In genomic region chr6:63733740-63734139, GRCm38 (mm10) we compare ENCODE assay signal across 17 mouse cellular contexts.
DNase-seq lines count a peak whose midpoint lies in the region; ATAC-seq and TF ChIP-seq lines count a peak whose summit lies in the region.
"Had no signal": no experiment of that assay in that cellular context is flagged by ENCODE, and none has a peak within 500 bp of the region (broad histone marks: within the 10 kb centered on the region; RNA-seq: fewer than 3 reads in every experiment).

No protein-coding gene starts in this region.

- TF ChIP-seq CTCF in gastrocnemius, adult 2 months (IDR thresholded peaks at IDR 0.05) = no peak

- ATAC-seq in hindbrain, embryonic 14.5 days (ENCODE audit: low FRiP score) = no peak
- ATAC-seq in forebrain, embryonic 16.5 days = no peak
- ATAC-seq: CD4-positive, CD25-positive, alpha-beta regulatory T cell, adult 4 months; liver, postnatal 0 days had no signal

- no peak overlapping the region for H3K4me3 ChIP-seq in hindbrain, embryonic 14.5 days (replicated peaks; ENCODE audit: low read length)
- no peak overlapping the region for H3K4me3 ChIP-seq in gastrocnemius, adult 2 months
- no peak overlapping the region for H3K4me3 ChIP-seq in forebrain, embryonic 16.5 days (replicated peaks; ENCODE audit: low read length)
- H3K4me3 ChIP-seq: forebrain, embryonic 12.5 days; neural tube, embryonic 13.5 days had no signal

- no peak overlapping the region for H3K27ac ChIP-seq in hindbrain, embryonic 14.5 days
- H3K27ac ChIP-seq in gastrocnemius, adult 2 months = no peak overlapping the region
- H3K27ac ChIP-seq in forebrain, embryonic 16.5 days (ENCODE audit: low read length) = no peak overlapping the region
- H3K27ac ChIP-seq: forebrain, embryonic 12.5 days; neural tube, embryonic 13.5 days had no signal

- intact Hi-C loops in gastrocnemius, adult 2 months (cut with DNase I) = no loop called here

- no peaks in the 10 kb centered on the region for H3K27me3 ChIP-seq in hindbrain, embryonic 14.5 days (ENCODE audit: control insufficient read depth, insufficient read depth, low read length)
- no peaks in the 10 kb centered on the region for H3K27me3 ChIP-seq in forebrain, embryonic 16.5 days (replicated peaks; ENCODE audit: control insufficient read depth, insufficient read depth, low read length)
- H3K27me3 ChIP-seq: forebrain, embryonic 12.5 days; neural tube, embryonic 13.5 days had no signal

- H3K4me1 ChIP-seq in hindbrain, embryonic 14.5 days (replicated peaks; ENCODE audit: control insufficient read depth, insufficient read depth, low read length) = no peaks in the 10 kb centered on the region; the same call in 1 of the 2 replicates
- H3K4me1 ChIP-seq in forebrain, embryonic 16.5 days (replicated peaks; ENCODE audit: control insufficient read depth, insufficient read depth, low read length) = no peaks in the 10 kb centered on the region
- H3K4me1 ChIP-seq: forebrain, embryonic 12.5 days had no signal

- 19% methylated on average over 2 of the region's 2 CpGs for WGBS in hindbrain, embryonic 14.5 days
- 9% methylated on average over 2 of the region's 2 CpGs for WGBS in forebrain, embryonic 16.5 days

- H3K36me3 ChIP-seq in hindbrain, embryonic 14.5 days (replicated peaks; ENCODE audit: control insufficient read depth, insufficient read depth) = no peaks in the 10 kb centered on the region
- H3K36me3 ChIP-seq in forebrain, embryonic 16.5 days (ENCODE audit: control insufficient read depth, insufficient read depth) = no peaks in the 10 kb centered on the region
- H3K36me3 ChIP-seq: forebrain, embryonic 12.5 days; G1E; neural tube, embryonic 13.5 days had no signal

- DNase-seq in embryo, embryonic 10 days (ENCODE audit: low spot score) = peak; percentile 5
- no peak for DNase-seq in embryo, embryonic 9.5 days (ENCODE audit: extremely low spot score)
- peak; percentile 99 for DNase-seq in Muller cell, postnatal 12 days (ENCODE audit: inconsistent ontology term)
- DNase-seq in cerebellum, adult 8-10 months = peak; percentile 6
- peak; percentile 32 for DNase-seq in hindbrain, embryonic 14.5 days (ENCODE audit: low spot score)
- DNase-seq in gastrocnemius, adult 18-20 months (ENCODE audit: low spot score) = no peak
- DNase-seq in gastrocnemius, adult 2 months = no peak
- DNase-seq: kidney, adult 8-10 months; liver; liver, postnatal 0 days; lung, postnatal 36 days had no signal

- H3K9me3 ChIP-seq in hindbrain, embryonic 14.5 days (ENCODE audit: control insufficient read depth, low read length) = no peaks in the 10 kb centered on the region
- no peaks in the 10 kb centered on the region for H3K9me3 ChIP-seq in forebrain, embryonic 16.5 days (ENCODE audit: control insufficient read depth, low read length)
- H3K9me3 ChIP-seq: forebrain, embryonic 12.5 days; G1E; neural tube, embryonic 13.5 days had no signal

- H3K4me2 ChIP-seq in hindbrain, embryonic 14.5 days (replicated peaks) = no peak overlapping the region
- no peak overlapping the region for H3K4me2 ChIP-seq in forebrain, embryonic 16.5 days (ENCODE audit: low read length)
- H3K4me2 ChIP-seq: forebrain, embryonic 12.5 days; midbrain, embryonic 11.5 days; neural tube, embryonic 13.5 days had no signal

- no peak overlapping the region for H3K9ac ChIP-seq in hindbrain, embryonic 14.5 days
- H3K9ac ChIP-seq in forebrain, embryonic 16.5 days (replicated peaks; ENCODE audit: low read depth, low read length) = no peak overlapping the region
- H3K9ac ChIP-seq: forebrain, embryonic 12.5 days; liver, postnatal 0 days; neural tube, embryonic 13.5 days had no signal

Comparison
In these comparisons a context has a peak if more than half of its experiments do, and no peak if none do; other contexts are left out.
1. DNase-seq: peak in embryo, embryonic 10 days (single experiment), Muller cell, postnatal 12 days (single experiment), cerebellum, adult 8-10 months (single experiment) and hindbrain, embryonic 14.5 days (single experiment); none in embryo, embryonic 9.5 days (single experiment), gastrocnemius, adult 18-20 months (single experiment) and gastrocnemius, adult 2 months (single experiment).